Mouse (Mus musculus): ENCODE data around the gene Shld2.
"Not testable (repeated sequence)": the region's sequence is repeated elsewhere in the genome, so short reads cannot be mapped to it uniquely, and the experiment has no call there.

Shld2 gene

DNA sequence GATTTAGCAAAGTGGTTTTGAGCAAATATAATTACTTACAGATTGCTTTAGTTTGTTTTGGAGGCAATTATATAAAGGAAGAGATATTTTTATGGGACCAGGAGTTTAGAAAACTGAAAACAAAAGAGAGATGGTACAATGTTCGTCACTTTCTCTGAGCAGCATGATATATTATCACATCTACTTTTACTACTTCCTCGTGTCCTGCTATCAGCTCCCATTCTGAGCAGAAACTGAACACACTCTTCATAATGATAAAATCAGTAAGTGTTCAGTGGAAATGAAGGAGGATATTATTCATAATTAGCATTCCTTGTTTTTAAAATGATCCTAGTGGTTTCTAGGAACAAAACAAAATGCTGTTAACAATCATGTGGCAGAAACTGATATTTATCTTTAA lies 21.9 kb downstream of the Shld2 start:
- in situ Hi-C loops (cut with MboI, MseI), result no loop called here

- in situ Hi-C loops (cut with MboI, MseI), result no loop called here
These were observed 28.5 kb downstream of the Shld2 start for GRCm38 (mm10) chr14:34281736-34282269.

DNA sequence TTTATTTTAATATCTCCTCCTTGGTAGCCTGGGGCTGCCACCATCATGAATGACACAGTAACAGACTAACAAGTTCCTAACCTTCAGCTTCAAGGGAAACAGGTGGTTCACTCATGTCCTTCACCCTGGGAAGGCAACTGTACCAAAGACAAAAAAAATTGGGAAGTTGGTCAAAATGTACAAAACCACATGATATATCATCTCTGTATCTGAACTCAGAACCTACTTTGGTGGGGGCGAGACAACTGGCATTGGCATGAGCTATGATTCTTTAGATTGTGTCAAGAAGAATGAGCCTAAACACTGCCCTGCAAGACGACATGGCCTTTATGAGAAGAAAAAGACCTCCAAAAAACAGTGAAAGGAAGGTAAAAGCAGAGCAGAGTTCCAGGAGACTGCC lies 29.5 kb downstream of the Shld2 start:
- in situ Hi-C loops (cut with MboI, MseI), result no loop called here

GRCm38 (mm10) chr14:34279726-34280125 lies 30.6 kb downstream of the Shld2 start:
- in situ Hi-C loops (cut with MboI, MseI), result no loop called here

DNA sequence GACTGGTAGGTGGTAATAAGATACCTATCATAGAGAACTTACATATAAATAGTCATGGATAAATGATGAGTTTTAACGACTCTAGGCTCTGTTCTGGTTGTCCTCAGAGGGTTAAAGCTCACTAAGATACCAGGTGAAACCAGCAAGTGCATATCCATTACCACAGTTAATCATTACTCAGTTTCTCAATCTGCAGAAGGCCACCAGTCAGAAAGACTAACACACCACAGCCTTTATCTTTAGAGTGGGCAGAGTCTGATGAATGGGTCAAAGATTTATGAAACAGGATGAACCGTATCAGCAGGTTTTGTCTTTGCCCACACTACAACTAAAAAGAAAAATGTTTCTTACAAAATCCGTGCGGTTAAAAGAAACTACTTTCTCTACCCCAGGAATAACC lies 35.1 kb downstream of the Shld2 start:
- in situ Hi-C loops (cut with MboI, MseI), result no loop called here

GRCm38 (mm10) chr14:34274141-34274540 lies 36.2 kb downstream of the Shld2 start:
- in situ Hi-C loops (cut with MboI, MseI), result no loop called here

- in situ Hi-C loops (cut with MboI, MseI), result no loop called here
These were observed 37.0 kb downstream of the Shld2 start for GRCm38 (mm10) chr14:34273280-34273679.

- in situ Hi-C loops (cut with MboI, MseI), result no loop called here
These were observed 42.2 kb downstream of the Shld2 start for GRCm38 (mm10) chr14:34268046-34268445.

DNA sequence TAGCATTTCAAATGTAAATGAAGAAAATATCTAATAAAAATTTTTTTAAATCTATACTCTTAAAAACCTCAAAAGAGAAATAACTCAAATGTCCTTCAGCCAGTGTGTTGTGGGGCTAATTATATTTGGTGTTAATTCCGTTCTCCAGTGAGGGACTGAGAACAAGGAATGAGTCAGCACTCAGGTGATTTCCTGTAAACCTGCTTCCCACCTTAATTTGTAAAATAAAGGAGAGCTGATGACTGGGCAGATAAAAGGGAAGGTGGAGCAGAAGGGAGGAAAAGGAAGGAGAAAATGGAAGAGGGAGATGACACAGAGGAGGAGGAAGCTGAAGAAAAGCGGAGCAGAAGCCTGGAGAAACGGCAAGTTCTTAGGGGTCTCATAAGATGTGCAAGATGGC lies 51.8 kb downstream of the Shld2 start:
- in situ Hi-C loops (cut with MboI, MseI), result not testable (repeated sequence)

GRCm38 (mm10) chr14:34253261-34253660 lies 57.0 kb downstream of the Shld2 start:
- in situ Hi-C loops (cut with MboI, MseI), result no loop called here

GRCm38 (mm10) chr14:34252470-34253145 lies 57.7 kb downstream of the Shld2 start:
- in situ Hi-C loops (cut with MboI, MseI), result no loop called here

DNA sequence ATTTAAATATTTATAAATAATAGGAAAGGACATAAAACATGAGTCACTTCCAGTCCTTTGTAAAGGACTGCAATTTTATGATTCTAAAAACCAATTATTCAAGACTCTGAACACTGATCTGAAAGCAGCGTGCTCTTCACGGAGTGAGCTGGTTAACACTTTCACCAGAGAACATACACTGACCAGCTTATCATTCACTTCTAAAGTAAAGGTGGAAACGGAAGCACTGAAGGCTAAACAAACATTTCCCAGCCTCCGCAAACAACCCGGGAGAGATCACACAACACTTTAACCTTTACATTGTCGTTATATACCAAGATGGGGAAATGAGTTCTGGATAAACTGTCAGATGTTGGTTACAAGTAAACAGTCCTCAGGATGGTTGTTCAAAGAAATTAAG lies 69.6 kb downstream of the Shld2 start:
- in situ Hi-C loops (cut with MboI, MseI), result no loop called here

DNA sequence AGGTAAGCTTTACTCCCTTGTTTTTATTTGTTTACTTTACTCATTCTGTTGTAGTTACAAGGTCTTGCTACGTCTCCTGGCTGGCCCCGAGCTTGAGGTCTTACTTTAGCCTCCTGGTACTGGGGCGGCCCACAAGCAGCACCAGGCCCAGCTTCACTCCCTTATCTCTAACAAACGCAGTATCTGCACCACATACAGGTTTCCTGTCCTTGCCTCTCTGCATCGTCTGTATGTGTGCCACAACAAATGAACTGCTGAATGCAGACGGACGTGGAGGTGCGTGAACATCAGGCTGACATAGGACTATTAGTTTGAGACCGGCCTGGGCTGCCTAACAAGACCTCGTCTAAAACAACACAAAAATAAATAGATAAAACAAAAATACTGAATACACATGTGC lies 70.0 kb downstream of the Shld2 start:
- in situ Hi-C loops (cut with MboI, MseI), result no loop called here

- in situ Hi-C loops (cut with MboI, MseI), result no loop called here
These were observed 75.5 kb downstream of the Shld2 start for GRCm38 (mm10) chr14:34234630-34235380.

DNA sequence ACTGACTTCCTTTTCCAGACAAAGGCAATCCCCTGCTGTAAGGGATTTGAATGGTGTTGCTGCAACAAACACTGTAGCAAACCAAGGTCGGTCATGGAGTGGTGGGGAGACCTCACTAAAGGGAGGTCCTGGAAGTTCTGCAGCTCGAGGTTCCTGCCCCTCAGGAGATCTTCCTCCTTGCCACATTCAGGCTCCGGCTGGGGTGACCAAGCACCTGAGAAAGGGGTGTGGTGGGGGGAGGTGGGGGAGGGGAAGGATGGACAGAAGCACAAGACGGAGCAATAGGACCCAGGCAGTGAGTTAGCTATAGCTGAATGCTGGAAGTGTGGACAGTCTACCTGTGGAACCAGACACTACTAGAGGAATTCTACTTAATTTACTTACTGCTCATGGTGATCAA lies 76.4 kb downstream of the Shld2 start:
- in situ Hi-C loops (cut with MboI, MseI), result no loop called here

DNA sequence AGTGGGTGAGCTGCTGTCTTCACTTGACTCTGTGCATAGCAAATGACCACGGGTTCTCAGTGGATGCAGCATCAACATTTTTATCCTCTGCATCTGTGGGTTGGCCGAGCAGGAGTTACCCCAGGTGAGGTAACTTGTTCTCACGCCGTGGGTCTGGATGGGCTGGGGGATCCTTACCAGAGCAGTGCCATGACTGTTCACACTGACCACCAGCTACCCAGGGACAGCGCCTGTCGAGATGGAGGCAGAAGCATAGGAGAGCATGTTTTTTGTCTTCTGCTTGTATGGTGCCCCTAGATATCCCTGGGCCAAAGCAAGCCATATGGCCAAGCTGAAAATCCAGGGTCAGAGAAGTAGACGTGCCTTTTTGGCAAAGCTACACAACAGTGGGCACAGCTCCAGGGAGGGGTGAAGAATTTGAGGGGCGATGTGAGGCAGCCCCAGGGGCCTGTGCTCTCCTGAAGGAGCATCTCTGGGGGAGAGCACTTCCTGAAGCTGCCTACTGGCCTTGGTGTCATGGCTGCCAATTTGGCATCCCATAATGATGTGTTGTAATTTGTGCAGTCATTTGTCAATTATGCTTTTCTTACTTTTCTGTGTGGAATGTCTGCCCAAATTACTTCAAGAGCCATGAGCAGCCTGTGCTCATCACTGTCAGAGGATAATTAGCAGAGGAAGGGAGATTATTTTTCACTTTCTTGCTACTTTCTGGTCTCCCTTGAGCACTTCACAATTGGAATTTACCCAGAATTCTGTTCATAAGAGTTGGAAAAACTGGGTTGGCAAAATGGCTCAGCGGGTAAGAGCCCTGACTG lies 77.2 kb downstream of the Shld2 start:
- in situ Hi-C loops (cut with MboI, MseI), result no loop called here

GRCm38 (mm10) chr14:34232340-34232739 lies 78.0 kb downstream of the Shld2 start:
- in situ Hi-C loops (cut with MboI, MseI), result no loop called here

- in situ Hi-C loops (cut with MboI, MseI), result no loop called here
These were observed 81.3 kb downstream of the Shld2 start for GRCm38 (mm10) chr14:34228830-34229506.

DNA sequence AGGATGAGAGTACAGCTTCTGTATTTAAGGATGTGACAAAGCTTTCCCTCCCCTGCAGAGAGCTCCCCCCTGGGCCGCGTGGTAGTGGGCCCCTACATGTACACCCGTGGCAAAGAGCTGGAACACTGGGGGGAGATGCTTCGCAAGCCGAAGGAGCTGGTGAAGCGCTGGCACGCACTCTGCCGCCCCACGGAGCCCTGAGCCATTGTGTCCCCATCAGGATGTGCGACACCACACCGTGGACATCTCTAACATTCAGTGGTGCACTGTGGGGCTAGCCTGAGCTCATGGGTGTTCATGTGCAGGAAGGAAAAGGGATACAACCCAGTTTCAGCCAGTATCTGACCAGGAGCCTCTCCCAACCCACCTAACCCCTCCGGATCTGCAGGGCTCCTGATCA lies 82.3 kb downstream of the Shld2 start:
- in situ Hi-C loops (cut with MboI, MseI), result no loop called here

DNA sequence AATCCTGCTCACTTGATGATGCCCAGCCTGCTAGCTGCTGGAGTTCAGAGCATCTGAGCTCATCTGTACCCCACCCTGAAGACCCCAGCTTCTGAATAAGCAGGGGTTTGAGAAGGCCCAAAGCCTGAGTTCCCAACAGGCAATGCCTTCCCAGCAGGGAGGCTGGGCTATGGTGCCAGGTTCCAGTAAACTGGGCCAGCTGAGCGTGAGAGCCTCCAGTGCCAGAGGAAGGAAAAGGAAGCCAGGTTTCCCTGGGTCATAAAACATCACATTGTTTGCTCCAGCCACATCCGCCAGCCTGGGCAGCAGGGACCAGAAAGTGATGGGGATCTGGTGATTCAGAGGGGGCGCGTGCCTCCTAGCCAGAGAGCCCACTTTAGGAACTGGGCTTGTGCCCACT lies 83.7 kb downstream of the Shld2 start:
- in situ Hi-C loops (cut with MboI, MseI), result no loop called here

- in situ Hi-C loops (cut with MboI, MseI), result no loop called here
These were observed 84.3 kb downstream of the Shld2 start for GRCm38 (mm10) chr14:34225986-34226385.

Measured in T-helper 2 cell (primary cell).